Mouse (Mus musculus) embryo, embryonic 11.5 days (tissue): ENCODE data around the gene Supt5.

ENCODE experiments used
- DNase-seq: peaks from one replicate; pipeline ENCODE4 v3.0.0-alpha.2; 2012; ENCODE audit warnings: low read depth, low spot score

The Supt5 gene

GRCm38 (mm10) chr7:28353267-28353666, 14.7 kb upstream of the Supt5 start:
- no peak for DNase-seq

GRCm38 (mm10) chr7:28351676-28352191, 13.2 kb upstream of the Supt5 start:
- no peak for DNase-seq

DNA sequence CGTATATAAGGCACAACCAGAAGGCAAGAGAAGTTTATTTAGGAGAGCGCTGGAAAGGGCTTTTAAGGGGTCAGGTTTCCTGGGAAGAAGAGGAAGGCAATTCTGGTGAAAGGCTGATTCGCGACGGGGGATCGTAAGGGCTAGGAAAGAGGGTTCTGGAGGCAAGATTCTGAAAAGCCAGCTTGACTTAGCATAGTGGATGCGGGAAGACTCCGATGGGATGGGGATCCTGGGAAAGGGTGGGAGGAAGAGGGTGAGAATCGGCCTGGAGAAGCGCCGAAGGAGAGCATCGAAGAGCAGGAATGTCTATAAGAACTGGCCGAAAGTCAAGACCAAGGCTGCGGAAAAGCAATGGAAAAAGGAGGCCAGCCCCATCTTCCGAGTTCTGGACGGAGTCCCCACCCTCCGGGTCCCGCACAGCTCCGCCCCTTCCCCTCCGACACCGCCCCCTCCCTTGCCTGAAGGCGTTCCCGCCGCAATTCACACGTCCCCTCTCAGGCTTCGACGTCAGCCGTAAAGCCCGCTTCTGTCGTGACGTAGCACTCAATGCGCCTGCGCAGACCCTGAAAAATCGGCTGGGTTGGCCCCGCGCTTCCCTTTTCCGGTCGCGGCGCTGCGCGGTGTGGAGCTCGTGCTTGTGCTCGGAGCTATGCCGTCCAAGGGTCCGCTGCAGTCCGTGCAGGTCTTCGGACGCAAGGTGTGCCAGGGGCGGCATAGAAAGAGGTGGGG, 11.8 kb upstream of the Supt5 start, which contains the start of gene Rps16:
Rps16 (plus strand) TSS at position 498 of the 729 bp plus-strand sequence.
- DNase-seq = peak; percentile 96

DNA sequence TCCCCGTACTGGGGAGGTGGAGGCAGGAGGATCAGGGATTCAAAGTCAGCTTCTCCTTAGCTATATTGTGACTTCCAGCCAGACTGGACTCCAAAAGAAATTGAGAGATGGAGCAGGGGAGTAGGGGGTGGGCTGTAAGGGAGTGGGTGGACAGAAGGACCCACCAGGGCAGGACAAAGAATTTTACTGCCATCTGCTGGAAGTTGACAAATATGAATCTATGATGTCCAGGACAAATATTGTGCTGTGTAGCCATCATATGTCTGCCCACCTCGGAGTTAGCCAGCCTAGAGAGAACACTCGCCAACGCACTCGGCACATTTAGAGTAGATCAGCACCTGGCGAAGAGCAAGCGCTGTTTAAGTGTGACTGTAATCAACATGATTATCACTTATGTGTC, 10.1 kb upstream of the Supt5 start:
- DNase-seq = no peak

DNA sequence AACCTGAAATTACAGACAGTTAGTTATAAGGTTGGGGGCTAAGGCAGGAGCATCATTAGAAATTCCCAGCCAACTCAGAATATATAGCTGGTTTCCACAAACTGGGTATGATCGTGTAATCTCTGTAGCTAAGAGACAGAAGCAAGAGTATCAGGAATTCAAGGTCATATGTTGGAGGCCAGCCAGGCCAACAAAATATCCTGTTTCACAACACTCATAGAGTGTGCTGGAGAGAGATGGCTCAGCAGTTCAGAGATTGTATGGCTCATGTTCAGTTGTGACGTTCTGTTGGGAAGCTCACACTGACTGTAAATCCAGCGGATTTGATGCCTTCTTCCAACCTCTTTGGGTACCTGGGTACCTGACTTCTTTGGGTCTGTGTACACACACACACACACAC, 9.2 kb upstream of the Supt5 start:
- no peak for DNase-seq

GRCm38 (mm10) chr7:28344637-28345036, 6.1 kb upstream of the Supt5 start:
- peak; percentile 70 for DNase-seq

- DNase-seq = no peak
Measured at GRCm38 (mm10) chr7:28341381-28341780, 2.8 kb upstream of the Supt5 start.

DNA sequence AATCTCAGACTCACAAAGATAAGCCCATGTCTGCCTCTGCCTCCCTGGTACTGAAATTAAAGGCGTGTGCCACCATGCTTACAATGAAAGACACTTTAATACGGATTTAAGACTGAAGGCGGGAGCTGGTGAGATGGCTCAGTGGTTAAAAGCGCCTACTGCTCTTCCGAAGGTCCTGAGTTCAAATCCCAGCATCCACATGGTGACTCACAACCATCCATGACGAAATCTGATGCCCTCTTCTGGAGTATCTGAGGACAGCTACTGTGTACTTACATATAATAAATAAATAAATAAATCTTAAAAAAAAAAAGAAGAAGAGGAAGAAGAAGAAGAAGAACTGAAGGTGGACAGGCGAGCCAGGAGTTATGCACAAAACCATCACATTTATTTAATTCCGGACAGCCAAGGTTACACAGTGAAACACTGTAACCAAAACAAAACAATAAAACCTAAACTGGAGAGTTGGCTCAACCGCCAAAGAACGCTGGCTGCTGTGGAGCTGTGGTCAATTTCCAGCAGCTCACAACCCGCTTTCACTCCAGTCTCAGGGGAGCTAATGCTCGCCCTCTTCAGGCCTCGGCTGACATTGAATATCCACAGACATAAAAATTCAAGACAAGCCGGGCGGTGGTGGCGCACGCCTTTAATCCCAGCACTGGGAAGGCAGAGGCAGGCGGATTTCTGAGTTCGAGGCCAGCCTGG, 819 bp upstream of the Supt5 start:
- no peak for DNase-seq

DNA sequence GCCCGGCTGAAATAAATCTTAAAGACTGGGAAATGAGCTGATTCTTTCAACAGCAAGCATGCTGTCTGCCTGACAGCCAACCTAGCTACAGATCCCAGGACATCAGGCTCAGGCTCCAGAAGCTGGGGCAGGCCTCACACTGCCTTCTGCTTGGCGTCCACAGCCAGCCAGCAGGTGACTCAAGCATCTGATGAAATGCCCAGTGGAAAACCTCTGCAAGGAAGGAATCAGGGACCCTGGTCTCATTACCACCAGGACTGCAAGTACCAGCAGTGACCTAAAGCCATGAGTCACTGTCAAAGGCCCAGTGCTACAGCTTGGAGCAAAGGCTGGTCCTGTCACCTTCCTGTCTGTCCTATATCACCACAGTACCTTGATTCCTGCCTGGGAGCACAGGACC, 3.1 kb downstream of the Supt5 start:
- DNase-seq = no peak

GRCm38 (mm10) chr7:28334534-28334933, 4.0 kb downstream of the Supt5 start:
- DNase-seq = no peak

DNA sequence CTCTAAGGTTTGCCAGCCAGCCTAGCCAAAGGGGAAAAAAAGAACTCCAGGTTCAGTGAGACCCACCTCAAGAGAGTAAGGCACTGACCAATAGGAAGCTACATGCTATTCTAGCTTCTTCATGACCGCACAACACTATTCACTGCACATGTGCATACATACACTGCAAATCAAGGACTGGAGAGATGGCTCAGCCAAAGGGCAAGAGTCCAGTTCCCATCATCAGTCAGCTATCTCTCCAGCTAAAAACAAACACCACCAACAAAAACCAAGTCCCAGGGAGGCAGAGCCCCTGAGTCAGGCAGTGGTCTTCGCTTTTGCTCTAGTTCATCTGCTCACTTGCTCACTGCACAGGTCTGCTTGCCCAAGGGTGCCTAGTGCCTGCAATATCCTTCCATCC, 10.3 kb downstream of the Supt5 start:
- DNase-seq = no peak

DNA sequence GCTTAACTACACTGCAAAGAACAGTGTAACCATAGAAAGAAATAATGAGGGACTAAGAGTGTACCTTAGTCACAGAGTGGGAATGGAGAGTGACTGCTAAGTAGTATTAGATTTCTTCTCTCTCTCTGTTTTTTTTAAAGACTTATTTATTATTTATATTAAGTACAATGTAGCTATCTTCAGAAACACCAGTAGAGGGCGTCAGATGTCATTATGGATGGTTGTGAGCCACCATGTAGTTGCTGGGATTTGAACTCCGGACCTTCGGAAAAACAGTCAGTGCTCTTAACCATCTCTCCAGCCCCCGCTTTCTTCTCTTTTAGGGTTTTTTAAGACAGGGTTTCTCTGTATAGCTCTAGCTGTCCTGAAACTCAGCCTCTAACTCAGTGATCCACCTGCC, 12.1 kb downstream of the Supt5 start:
- no peak for DNase-seq

GRCm38 (mm10) chr7:28325293-28325692, 13.3 kb downstream of the Supt5 start:
- DNase-seq = no peak

- DNase-seq = no peak
Measured at GRCm38 (mm10) chr7:28321974-28322720, 16.4 kb downstream of the Supt5 start.

DNA sequence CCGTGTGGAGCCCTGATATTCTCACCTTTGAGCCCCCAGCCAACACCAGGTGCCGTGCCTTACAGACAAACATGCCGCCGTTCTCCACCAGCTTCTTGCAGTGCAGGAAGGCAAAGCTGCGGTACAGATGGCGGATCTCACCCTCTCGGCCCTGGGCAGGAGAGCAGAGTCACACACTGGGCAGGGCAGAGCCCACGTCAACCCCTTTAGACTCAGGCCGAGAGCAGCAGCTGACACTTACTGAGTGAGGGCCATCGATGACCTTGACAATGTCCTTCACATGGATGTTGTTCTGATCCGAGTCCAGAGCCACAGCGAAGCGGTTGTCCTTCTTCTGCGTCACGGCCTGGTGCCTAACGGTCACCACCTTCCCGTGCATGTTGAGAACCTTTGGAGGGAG, 19.8 kb downstream of the Supt5 start:
- no peak for DNase-seq

GRCm38 (mm10) chr7:28318036-28318435, 20.5 kb downstream of the Supt5 start:
- no peak for DNase-seq

DNA sequence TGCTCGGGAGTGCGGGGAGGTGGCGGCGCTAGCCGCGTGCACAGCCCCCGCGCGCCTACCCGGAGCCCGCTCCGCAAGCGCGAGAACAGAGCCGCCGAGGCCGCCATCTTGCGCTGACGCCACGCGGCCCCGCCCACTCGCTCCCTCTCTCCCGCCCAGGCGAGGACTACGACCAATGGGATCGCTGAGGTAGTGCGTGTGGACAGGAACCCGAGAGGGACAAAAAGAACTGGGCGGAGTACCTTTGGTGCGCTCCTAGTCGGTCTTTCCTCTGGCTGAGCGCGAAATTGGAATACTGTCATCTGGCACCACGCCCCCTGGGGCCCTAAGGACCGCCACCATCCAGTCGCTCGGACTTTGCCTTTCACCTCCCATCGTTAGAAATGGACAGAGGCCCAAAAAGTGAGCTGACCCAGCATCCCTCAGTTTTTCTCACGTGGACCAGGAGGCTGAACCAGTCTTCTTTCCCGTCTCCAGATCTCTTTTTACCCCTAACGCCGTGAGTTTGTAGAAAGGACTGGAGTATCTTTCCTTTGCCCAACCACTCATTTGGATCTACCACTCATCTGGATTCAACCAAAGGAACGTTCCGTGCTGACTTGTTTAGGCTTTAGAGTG, 26.5 kb downstream of the Supt5 start, which contains the start of gene Timm50:
Timm50 (minus strand) TSS at position 147 of the 618 bp plus-strand sequence.
- peak; percentile 94 for DNase-seq

- DNase-seq = no peak
Measured at GRCm38 (mm10) chr7:28311151-28311925, 27.2 kb downstream of the Supt5 start.

- DNase-seq = no peak
Measured at GRCm38 (mm10) chr7:28309737-28310136, 28.8 kb downstream of the Supt5 start.

DNA sequence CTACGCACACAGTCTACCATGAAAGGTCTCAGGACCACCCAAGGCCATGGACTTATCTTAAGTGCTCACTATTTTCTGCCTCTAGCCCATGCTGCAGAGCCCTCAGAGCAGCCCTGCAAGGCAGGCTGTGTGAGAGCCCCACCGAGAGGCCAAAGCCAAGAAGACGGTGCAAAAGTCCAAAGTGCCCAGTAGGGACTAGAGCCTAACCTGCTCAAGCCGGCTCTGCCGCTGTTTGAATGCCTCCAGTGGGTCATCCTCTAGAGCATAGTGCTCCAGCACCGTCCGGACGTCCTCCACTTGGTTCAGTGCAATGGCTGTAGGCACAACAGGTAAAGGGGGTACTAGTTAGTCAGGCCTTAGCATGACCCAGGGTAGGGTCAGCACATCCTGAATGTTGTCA, 32.3 kb downstream of the Supt5 start:
- DNase-seq = no peak

- no peak for DNase-seq
Measured at GRCm38 (mm10) chr7:28305641-28306040, 32.9 kb downstream of the Supt5 start.
